Mouse (Mus musculus): ENCODE measurements at regions not wholly inside any gene's neighbourhood (a gene's known extent, or its start where the extent isn't known, plus 50 kb on each side); places are given as distances from the start of the nearest gene placed in this dataset.
A peak's percentile ranks its signal among the peaks of the same experiment; 100 is the strongest.

GRCm38 (mm10) chr12:31156154-31156720 lies 82.6 kb downstream of the Fam110c start:
- TF ChIP-seq POLR2A (IDR thresholded peaks at IDR 0.05; ENCODE audit: extremely low read depth, insufficient read depth, low read length) (no peak), CTCF (IDR thresholded peaks at IDR 0.05; ENCODE audit: low read depth, low read length) (no peak)
- no peak overlapping the region for H3K27ac ChIP-seq (replicated peaks; ENCODE audit: insufficient read depth, low read depth, low read length)
- H3K4me1 ChIP-seq (ENCODE audit: control insufficient read depth, insufficient read depth, low read length), result no peaks in the 10 kb centered on the region
- H3K79me2 ChIP-seq (ENCODE audit: control insufficient read depth, insufficient read depth, low read length), result no peaks in the 10 kb centered on the region
- H3K36me3 ChIP-seq (ENCODE audit: control insufficient read depth, insufficient read depth, low read length), result no peaks in the 10 kb centered on the region
- DNase-seq (ENCODE audit: extremely low read depth, low read depth, low spot score), result no peak
- WGBS, result 69% methylated on average over 13 of the region's 13 CpGs
- H3K9ac ChIP-seq (ENCODE audit: low read depth, low read length), result no peak overlapping the region
- no peak overlapping the region for H3K4me3 ChIP-seq (ENCODE audit: insufficient read depth, low read depth, low read length)
- no peaks in the 10 kb centered on the region for H3K27me3 ChIP-seq (ENCODE audit: control insufficient read depth, insufficient read depth, low read length)

GRCm38 (mm10) chr12:31157453-31157852 lies 83.1 kb upstream of the Gm6993 start:
- Histone ChIP-seq H3K9ac (ENCODE audit: low read depth, low read length) (no peak overlapping the region), H3K36me3 (ENCODE audit: control insufficient read depth, insufficient read depth, low read length) (no peaks in the 10 kb centered on the region), H3K4me3 (ENCODE audit: insufficient read depth, low read depth, low read length) (no peak overlapping the region), H3K4me1 (ENCODE audit: control insufficient read depth, insufficient read depth, low read length) (no peaks in the 10 kb centered on the region), H3K27ac (replicated peaks; ENCODE audit: insufficient read depth, low read depth, low read length) (no peak overlapping the region), H3K79me2 (ENCODE audit: control insufficient read depth, insufficient read depth, low read length) (no peaks in the 10 kb centered on the region), H3K27me3 (ENCODE audit: control insufficient read depth, insufficient read depth, low read length) (no peaks in the 10 kb centered on the region)
- 87% methylated on average over 3 of the region's 3 CpGs for WGBS
- DNase-seq (ENCODE audit: extremely low read depth, low read depth, low spot score), result no peak
- no peak for TF ChIP-seq POLR2A (IDR thresholded peaks at IDR 0.05; ENCODE audit: extremely low read depth, insufficient read depth, low read length)

- DNase-seq (ENCODE audit: extremely low read depth, low read depth, low spot score), result no peak
- TF ChIP-seq POLR2A (IDR thresholded peaks at IDR 0.05; ENCODE audit: extremely low read depth, insufficient read depth, low read length), result no peak
- TF ChIP-seq CTCF (IDR thresholded peaks at IDR 0.05; ENCODE audit: low read depth, low read length), result no peak
- Histone ChIP-seq H3K9ac (ENCODE audit: low read depth, low read length) (no peak overlapping the region), H3K27ac (replicated peaks; ENCODE audit: insufficient read depth, low read depth, low read length) (no peak overlapping the region), H3K79me2 (ENCODE audit: control insufficient read depth, insufficient read depth, low read length) (no peaks in the 10 kb centered on the region), H3K4me1 (ENCODE audit: control insufficient read depth, insufficient read depth, low read length) (no peaks in the 10 kb centered on the region), H3K4me3 (ENCODE audit: insufficient read depth, low read depth, low read length) (no peak overlapping the region), H3K36me3 (ENCODE audit: control insufficient read depth, insufficient read depth, low read length) (no peaks in the 10 kb centered on the region), H3K27me3 (ENCODE audit: control insufficient read depth, insufficient read depth, low read length) (no peaks in the 10 kb centered on the region)
- WGBS, result 92% methylated on average over 1 of the region's 1 CpGs
Measured at GRCm38 (mm10) chr12:31157890-31158289, 82.7 kb upstream of the Gm6993 start.

DNA sequence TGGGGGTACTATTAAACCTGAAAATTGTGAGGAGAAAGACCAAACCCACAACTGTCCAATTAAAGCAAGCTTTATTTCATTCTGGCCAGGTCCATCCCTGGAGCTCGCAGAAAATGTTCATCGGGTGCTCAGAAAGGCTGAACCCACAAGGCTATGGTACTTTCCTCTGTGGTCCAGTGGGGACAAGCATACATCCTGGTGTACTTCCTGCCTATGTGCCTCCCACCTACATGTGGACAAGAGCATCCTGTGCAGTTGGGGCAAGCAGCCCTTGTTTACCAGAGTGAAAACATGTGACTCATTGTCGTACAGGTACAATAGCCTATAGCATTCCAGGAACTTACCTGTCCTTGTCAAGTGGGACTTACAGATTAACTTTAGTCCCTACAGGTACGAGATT lies 81.7 kb upstream of the Gm6993 start:
- no peak overlapping the region for H3K27ac ChIP-seq (replicated peaks; ENCODE audit: insufficient read depth, low read depth, low read length)
- TF ChIP-seq POLR2A (IDR thresholded peaks at IDR 0.05; ENCODE audit: extremely low read depth, insufficient read depth, low read length) (no peak), CTCF (IDR thresholded peaks at IDR 0.05; ENCODE audit: low read depth, low read length) (no peak)
- WGBS, result 82% methylated on average over 4 of the region's 4 CpGs

DNA sequence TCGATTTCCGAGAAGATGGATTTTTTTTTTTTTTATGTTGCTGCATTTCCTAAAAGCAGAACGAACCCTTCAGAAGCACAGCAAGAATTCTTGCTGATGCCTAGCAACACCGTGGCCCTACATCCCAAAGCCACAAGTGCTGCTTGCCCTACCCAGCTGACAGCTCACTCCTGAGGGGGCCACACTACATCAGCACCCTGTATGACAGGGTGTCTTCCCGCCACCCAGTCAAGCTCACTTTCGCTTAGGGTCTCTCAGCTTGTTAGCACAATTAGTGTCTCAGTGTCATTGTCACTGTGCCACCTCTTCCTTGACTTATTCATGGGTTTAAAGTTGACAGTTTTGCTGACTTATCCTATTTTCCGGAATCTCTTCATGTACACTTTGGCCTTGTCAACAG lies 81.2 kb upstream of the Gm6993 start:
- Histone ChIP-seq H3K4me3 (ENCODE audit: insufficient read depth, low read depth, low read length) (no peak overlapping the region), H3K36me3 (ENCODE audit: control insufficient read depth, insufficient read depth, low read length) (no peaks in the 10 kb centered on the region), H3K4me1 (ENCODE audit: control insufficient read depth, insufficient read depth, low read length) (no peaks in the 10 kb centered on the region), H3K79me2 (ENCODE audit: control insufficient read depth, insufficient read depth, low read length) (no peaks in the 10 kb centered on the region), H3K27me3 (ENCODE audit: control insufficient read depth, insufficient read depth, low read length) (no peaks in the 10 kb centered on the region), H3K9ac (ENCODE audit: low read depth, low read length) (no peak overlapping the region), H3K27ac (replicated peaks; ENCODE audit: insufficient read depth, low read depth, low read length) (no peak overlapping the region)
- 76% methylated on average over 7 of the region's 7 CpGs for WGBS
- DNase-seq (ENCODE audit: extremely low read depth, low read depth, low spot score), result no peak
- TF ChIP-seq POLR2A (IDR thresholded peaks at IDR 0.05; ENCODE audit: extremely low read depth, insufficient read depth, low read length), result no peak
- TF ChIP-seq CTCF (IDR thresholded peaks at IDR 0.05; ENCODE audit: low read depth, low read length), result no peak

More for the DNA sequence above, 81.7 kb upstream of the Gm6993 start:
- Histone ChIP-seq H3K36me3 (ENCODE audit: control insufficient read depth, insufficient read depth, low read length) (no peaks in the 10 kb centered on the region), H3K4me3 (ENCODE audit: insufficient read depth, low read depth, low read length) (no peak overlapping the region), H3K27me3 (ENCODE audit: control insufficient read depth, insufficient read depth, low read length) (no peaks in the 10 kb centered on the region), H3K9ac (ENCODE audit: low read depth, low read length) (no peak overlapping the region), H3K4me1 (ENCODE audit: control insufficient read depth, insufficient read depth, low read length) (no peaks in the 10 kb centered on the region), H3K79me2 (ENCODE audit: control insufficient read depth, insufficient read depth, low read length) (no peaks in the 10 kb centered on the region)
- DNase-seq (ENCODE audit: extremely low read depth, low read depth, low spot score), result no peak

DNA sequence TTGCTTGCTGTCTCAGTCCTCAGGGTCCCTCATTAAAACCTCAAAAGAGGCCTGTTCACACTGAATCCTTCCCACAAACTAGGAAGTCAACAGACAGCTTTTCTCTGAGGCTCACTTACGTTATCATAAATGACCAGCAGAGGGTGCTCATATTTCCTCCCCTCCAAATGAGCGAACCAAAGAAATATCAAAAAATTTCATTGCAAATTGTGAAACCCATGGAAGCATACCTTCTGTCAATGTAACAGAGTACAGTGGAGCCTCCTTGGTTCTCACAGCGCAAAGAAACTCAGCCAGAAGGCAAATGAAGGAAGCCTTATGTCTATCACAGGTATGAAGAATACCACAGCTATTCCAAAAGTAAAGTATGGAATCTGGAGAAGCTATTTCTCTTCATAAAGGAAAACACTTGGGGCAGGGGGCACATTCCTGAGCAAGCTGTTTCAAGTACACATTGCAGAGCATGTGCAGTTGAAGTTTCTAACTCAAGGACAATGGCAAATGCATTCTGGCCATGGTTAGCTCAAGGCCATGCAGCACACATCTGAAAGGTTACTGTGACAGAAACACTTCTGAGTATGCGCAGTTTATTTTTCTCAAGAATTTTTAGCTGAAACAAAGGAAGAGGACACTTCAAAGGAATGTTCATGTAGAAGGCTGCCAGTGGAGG lies 72.2 kb upstream of the Gm6993 start:
- TF ChIP-seq CTCF (IDR thresholded peaks at IDR 0.05; ENCODE audit: low read depth, low read length) (0 out of 2 replicates have a peak, but pooled peaks have one; percentile 2), POLR2A (IDR thresholded peaks at IDR 0.05; ENCODE audit: extremely low read depth, insufficient read depth, low read length) (no peak)
- Histone ChIP-seq H3K9ac (ENCODE audit: low read depth, low read length) (no peak overlapping the region), H3K4me3 (ENCODE audit: insufficient read depth, low read depth, low read length) (no peak overlapping the region), H3K4me1 (ENCODE audit: control insufficient read depth, insufficient read depth, low read length) (no peaks in the 10 kb centered on the region; the same call in 1 of the 2 replicates), H3K36me3 (ENCODE audit: control insufficient read depth, insufficient read depth, low read length) (no peaks in the 10 kb centered on the region), H3K79me2 (ENCODE audit: control insufficient read depth, insufficient read depth, low read length) (no peaks in the 10 kb centered on the region), H3K27ac (replicated peaks; ENCODE audit: insufficient read depth, low read depth, low read length) (no peak overlapping the region), H3K27me3 (ENCODE audit: control insufficient read depth, insufficient read depth, low read length) (no peaks in the 10 kb centered on the region)
- DNase-seq (ENCODE audit: extremely low read depth, low read depth, low spot score), result no peak
- WGBS, result 80% methylated on average over 4 of the region's 4 CpGs

Data from liver, adult 2 months (tissue).